Mouse (Mus musculus): ENCODE measurements at regions not wholly inside any gene's neighbourhood (a gene's known extent, or its start where the extent isn't known, plus 50 kb on each side); places are given as distances from the start of the nearest gene placed in this dataset.
"Not testable (repeated sequence)": the region's sequence is repeated elsewhere in the genome, so short reads cannot be mapped to it uniquely, and the experiment has no call there.

DNA sequence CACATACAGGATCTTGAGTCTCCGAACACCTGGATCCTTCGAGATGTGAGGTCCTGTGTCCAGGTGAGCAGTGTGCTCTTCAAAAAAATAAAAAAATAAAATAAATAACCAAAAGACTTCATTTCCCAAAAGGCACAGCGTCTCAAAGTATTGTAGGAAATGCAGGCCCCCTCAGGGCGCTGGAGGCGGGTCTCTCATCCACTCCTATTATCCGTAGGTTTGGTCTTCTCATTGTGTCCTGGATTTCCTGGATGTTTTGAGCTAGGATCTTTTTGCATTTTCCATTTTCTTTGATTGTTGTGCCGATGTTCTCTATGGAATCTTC is 1762.8 kb upstream of the Flrt2 start:
- TF ChIP-seq CTCF, EP300 (IDR thresholded peaks at IDR 0.05): not testable (repeated sequence)

All from lung, postnatal 0 days (tissue).